Mouse (Mus musculus): ENCODE data around the gene Zdhhc9.
"Not testable (repeated sequence)": the region's sequence is repeated elsewhere in the genome, so short reads cannot be mapped to it uniquely, and the experiment has no call there.

The Zdhhc9 gene

GRCm38 (mm10) chrX:48208519-48209185, at the start of gene Zdhhc9:
TSS of gene Zdhhc9 (minus strand) at chrX:48208878.
- peak; percentile 92 for DNase-seq (ENCODE audit: low read depth, low spot score)

GRCm38 (mm10) chrX:48257011-48257410, 48.3 kb upstream of the Zdhhc9 start:
- DNase-seq (ENCODE audit: low read depth, low spot score), result peak; percentile 21

GRCm38 (mm10) chrX:48256468-48257007, 47.9 kb upstream of the Zdhhc9 start, which contains the start of gene Utp14a:
TSS of gene Utp14a (plus strand) at chrX:48256862.
- peak; percentile 93 for DNase-seq (ENCODE audit: low read depth, low spot score)

- no peak for DNase-seq (ENCODE audit: low read depth, low spot score)
These were observed 47.3 kb upstream of the Zdhhc9 start for GRCm38 (mm10) chrX:48255830-48256428.

GRCm38 (mm10) chrX:48234417-48234816, 25.7 kb upstream of the Zdhhc9 start:
- DNase-seq (ENCODE audit: low read depth, low spot score), result peak; percentile 80

- no peak for DNase-seq (ENCODE audit: low read depth, low spot score)
These were observed 17.5 kb upstream of the Zdhhc9 start for GRCm38 (mm10) chrX:48226225-48226624.

GRCm38 (mm10) chrX:48222706-48223105, 14.0 kb upstream of the Zdhhc9 start:
- DNase-seq (ENCODE audit: low read depth, low spot score), result no peak

- DNase-seq (ENCODE audit: low read depth, low spot score), result no peak
These were observed 10.8 kb upstream of the Zdhhc9 start for GRCm38 (mm10) chrX:48219468-48219867.

- not testable (repeated sequence) for DNase-seq (ENCODE audit: low read depth, low spot score)
These were observed 1.1 kb upstream of the Zdhhc9 start for GRCm38 (mm10) chrX:48209746-48210145.

- DNase-seq (ENCODE audit: low read depth, low spot score), result peak; percentile 58
These were observed 754 bp downstream of the Zdhhc9 start for GRCm38 (mm10) chrX:48207761-48208487.

- DNase-seq (ENCODE audit: low read depth, low spot score), result no peak
These were observed 4.2 kb downstream of the Zdhhc9 start for GRCm38 (mm10) chrX:48204469-48204868.

GRCm38 (mm10) chrX:48203763-48204162, 4.9 kb downstream of the Zdhhc9 start:
- no peak for DNase-seq (ENCODE audit: low read depth, low spot score)

- DNase-seq (ENCODE audit: low read depth, low spot score), result no peak
These were observed 5.7 kb downstream of the Zdhhc9 start for GRCm38 (mm10) chrX:48202995-48203394.

- no peak for DNase-seq (ENCODE audit: low read depth, low spot score)
These were observed 6.2 kb downstream of the Zdhhc9 start for GRCm38 (mm10) chrX:48202436-48202835.

GRCm38 (mm10) chrX:48201973-48202372, 6.7 kb downstream of the Zdhhc9 start:
- DNase-seq (ENCODE audit: low read depth, low spot score), result no peak

- no peak for DNase-seq (ENCODE audit: low read depth, low spot score)
These were observed 8.0 kb downstream of the Zdhhc9 start for GRCm38 (mm10) chrX:48200699-48201098.

- DNase-seq (ENCODE audit: low read depth, low spot score), result no peak
These were observed 9.7 kb downstream of the Zdhhc9 start for GRCm38 (mm10) chrX:48199026-48199425.

- no peak for DNase-seq (ENCODE audit: low read depth, low spot score)
These were observed 10.8 kb downstream of the Zdhhc9 start for GRCm38 (mm10) chrX:48197856-48198255.

- DNase-seq (ENCODE audit: low read depth, low spot score), result no peak
These were observed 15.2 kb downstream of the Zdhhc9 start for GRCm38 (mm10) chrX:48193235-48194152.

- DNase-seq (ENCODE audit: low read depth, low spot score), result no peak
These were observed 17.4 kb downstream of the Zdhhc9 start for GRCm38 (mm10) chrX:48191261-48191660.

GRCm38 (mm10) chrX:48184703-48185102, 24.0 kb downstream of the Zdhhc9 start:
- DNase-seq (ENCODE audit: low read depth, low spot score), result no peak
